Mouse (Mus musculus) liver, adult 2 months (tissue): ENCODE measurements around the gene Cish.

Source experiments
- CTCF ChIP-seq: fragments of 200-500 bp; IDR thresholded peaks from 2 replicates; pipeline ENCODE4 v1.5.1; 2011; ENCODE audit warnings: low read depth, low read length, control low read depth
- POLR2A ChIP-seq: fragments of 200-500 bp; IDR thresholded peaks from 2 replicates; pipeline ENCODE4 v1.6.1; 2011; ENCODE audit warnings: low read length, control low read depth; ENCODE audit not compliant: insufficient read depth; ENCODE audit errors: extremely low read depth

- TF ChIP-seq CTCF (no peak), POLR2A (no peak)
Measured at GRCm38 (mm10) chr9:107287294-107287693, 8.5 kb upstream of the Cish start.
